Mouse (Mus musculus): Measurements from ENCODE around the gene Zbtb22.
"Not testable (repeated sequence)": the region's sequence is repeated elsewhere in the genome, so short reads cannot be mapped to it uniquely, and the experiment has no call there.

Zbtb22 gene

DNA sequence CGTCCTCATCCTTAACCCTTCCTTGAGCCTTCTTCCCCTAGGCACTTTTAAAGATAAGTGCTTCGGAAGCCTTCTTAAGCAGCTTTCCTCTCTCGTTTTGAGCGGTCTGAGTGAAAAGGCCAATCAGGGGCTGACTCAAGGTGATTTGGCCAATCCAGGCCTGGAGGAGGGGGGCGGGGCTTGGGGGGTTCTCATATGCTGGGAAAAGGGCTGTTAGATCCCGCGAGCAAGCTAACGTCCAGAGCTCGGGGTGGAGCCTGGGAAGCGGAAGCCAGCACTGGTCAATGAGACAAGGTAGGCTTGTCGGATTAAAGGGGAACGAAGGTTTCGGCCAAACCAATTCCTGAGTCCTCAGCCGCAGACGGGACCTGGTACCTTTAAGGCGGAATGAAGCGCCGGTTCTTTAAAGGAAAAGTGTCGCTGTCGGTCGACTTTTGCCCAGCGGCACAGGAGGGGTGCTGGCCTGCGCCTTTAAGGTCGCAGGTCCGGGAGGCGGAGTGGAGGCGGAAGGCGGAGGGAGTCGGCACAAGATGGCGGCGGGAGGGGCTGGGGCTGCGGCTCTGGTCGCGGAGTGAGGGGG, at the start of gene Zbtb22, which contains the start of gene Tapbp:
Gene Zbtb22, plus strand, starts transcription at position 234 of the 580 bp plus-strand sequence.
Gene Tapbp, plus strand, starts transcription at position 229 of the 580 bp plus-strand sequence.
- peak; percentile 94 for DNase-seq (ENCODE audit: low spot score)

DNA sequence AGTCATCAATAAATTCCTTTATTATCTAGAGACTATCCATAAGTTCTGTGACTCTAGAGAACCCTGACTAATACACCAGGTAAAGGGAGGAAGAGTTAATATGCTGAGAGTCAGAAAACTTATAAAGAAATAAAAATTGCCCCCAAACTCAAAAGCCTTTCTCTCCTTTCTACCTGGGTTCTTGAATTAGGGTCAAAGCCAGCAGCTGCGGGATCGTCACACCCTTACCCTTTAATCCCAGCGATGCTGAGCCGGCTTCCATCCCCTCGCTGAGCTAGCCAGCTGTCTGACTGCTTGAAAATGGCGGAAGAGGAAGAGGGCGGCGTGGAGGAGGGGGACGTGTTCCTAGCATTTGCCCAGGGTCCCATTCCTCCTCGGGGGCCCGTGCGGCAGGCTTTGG, 42.2 kb upstream of the Zbtb22 start, which contains the start of gene Gm7029:
Gene Gm7029, plus strand, starts transcription at position 301 of the 400 bp plus-strand sequence.
- DNase-seq (ENCODE audit: low spot score): not testable (repeated sequence)

DNA sequence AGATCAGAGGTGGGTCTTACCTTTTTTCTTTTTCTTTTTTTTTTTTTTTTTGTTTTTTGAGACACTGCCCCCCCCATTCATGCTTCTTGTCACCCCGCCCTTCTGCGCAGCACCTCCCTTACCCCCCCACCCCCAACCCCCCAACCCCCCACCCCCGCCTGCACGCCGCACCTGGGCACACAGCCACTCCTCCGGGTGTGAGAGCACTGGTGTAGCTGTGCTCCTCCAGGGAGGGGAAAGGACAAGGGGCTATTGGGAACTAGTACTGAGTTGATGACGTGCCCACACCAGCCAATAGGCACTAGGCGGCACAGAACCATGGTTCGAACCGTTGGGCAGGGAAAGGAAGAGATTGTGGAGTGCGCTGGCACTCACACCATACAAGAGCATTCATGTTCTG, 41.3 kb upstream of the Zbtb22 start:
- no peak for DNase-seq (ENCODE audit: low spot score)

DNA sequence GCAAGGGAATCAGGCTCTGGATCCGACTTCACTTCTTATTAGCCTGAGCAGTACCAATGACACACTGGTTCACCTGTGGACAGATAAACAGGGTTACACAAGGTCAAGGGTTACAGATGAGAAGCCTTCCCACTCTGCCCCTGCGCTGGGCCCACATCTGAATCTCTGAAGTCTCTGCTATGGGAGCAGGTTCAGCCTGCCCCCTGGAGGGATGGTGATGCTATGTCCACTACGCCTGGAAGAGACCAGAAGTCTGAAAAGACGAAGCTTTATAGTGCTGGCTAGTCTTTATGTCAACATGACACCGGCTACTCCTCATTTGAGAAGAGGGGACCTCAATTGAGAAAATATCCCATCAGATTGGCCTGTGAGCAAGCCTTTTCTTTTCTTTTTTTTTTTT, 39.9 kb upstream of the Zbtb22 start:
- not testable (repeated sequence) for DNase-seq (ENCODE audit: low spot score)

DNA sequence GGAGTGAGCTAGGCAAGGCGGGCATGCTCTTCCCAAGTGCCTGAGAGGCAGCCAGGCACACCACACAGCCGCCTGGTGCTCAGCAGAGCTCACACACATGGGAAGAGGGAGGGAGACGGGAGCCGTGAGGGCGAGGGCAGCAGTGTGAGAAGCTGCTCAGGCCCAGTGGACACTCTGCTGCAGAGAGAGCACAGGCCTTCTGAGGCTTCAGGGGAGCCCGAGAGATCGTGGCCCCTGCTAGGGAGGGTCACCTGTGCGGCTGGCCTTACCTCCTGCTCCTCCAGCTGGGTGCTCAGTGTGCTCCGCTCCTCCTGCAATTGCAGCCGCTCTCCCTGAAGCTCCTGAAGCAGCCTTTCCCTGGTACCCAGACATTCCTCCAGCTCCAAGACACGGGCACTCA, 31.4 kb upstream of the Zbtb22 start:
- not testable (repeated sequence) for DNase-seq (ENCODE audit: low spot score)

DNA sequence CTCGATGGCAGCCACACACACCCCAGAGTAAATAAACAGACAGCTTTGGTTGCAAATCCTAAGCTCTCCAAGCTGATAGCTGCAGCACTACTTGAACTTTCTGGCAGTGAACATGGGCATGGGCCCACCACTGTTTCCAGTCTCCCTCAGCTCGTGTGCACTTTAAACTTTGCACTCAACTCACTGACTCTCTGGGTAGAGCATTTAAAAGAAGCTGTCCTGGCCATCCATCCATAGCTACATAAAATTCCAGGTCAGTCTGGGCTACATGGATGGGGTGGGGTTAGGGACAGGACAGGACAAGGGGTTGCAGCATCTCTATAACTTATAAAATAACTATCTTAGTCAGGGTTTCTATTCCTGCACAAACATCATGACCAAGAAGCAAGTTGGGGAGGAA, 27.9 kb upstream of the Zbtb22 start:
- DNase-seq (ENCODE audit: low spot score): not testable (repeated sequence)

DNA sequence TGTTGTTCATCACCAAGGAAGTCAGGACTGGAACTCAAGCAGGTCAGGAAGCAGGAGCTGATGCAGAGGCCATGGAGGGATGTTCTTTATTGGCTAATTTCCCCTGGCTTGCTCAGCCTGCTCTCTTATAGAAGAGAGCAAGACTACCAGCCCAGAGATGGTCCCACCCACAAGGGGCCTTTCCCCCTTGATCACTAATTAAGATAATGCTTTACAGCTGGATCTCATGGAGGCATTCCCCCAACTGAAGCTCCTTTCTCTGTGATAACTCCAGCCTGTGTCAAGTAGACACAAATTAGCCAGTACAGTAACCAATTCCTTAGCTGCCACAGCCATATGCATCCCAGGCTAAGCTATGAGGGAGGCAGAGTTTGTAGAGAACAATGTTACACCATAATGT, 27.5 kb upstream of the Zbtb22 start:
- not testable (repeated sequence) for DNase-seq (ENCODE audit: low spot score)

DNA sequence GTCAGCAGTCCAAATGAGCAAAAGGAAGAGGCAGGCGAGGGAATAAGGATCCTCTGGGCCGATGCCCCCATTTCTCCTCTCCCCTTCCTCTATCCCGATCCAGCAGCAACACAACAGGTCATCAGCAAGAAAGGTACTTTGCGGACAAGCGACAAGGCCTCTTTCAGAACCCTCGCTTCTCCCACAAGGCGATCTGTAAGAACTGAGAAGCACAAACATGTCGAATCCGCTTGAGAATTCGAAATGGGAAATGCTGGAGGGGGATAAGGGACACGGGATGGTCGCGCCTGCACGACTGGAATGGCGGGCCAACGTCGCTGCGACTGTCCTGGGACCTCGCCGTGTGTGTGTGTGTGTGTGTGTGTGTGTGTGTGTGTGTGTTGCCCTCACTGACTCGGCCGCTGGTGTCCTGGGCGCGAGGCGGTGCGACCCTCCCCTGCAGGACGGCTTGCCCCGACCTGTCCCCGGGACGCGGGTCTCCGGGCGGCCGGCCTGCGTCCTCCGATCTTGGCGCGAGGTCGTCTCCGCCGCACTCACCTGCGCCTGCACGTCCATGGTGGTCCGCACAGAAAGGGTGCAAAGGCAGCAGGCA, 25.7 kb upstream of the Zbtb22 start:
- not testable (repeated sequence) for DNase-seq (ENCODE audit: low spot score)

DNA sequence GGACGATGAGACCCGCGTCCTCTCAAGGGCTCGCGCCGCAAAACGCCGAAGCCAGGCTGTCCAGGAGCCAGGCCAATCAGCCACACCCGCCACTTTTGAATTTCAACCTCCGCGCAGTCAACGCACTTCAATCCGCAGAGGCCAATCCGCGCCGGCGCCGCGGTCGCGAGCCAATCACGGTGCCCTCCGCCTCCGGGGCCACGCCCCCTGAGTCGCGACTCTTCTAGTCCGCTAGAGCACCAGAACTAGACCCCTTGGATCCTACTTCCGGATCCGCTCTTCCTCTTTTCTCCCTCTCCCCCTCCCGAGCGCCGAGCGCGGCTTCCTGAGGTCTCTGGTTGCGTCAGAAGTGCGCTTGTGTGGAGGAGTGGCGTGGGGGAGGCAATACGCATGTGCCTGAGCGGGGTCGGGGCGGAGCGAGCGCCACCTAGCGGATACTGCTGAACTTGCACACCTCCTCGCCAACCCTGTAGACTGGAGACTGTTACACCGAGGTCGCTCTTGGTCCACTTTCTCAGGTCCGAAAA, 25.1 kb upstream of the Zbtb22 start, which contains the start of gene Kifc1:
Gene Kifc1, minus strand, starts transcription at position 129 of the 527 bp plus-strand sequence.
- peak; percentile 99 for DNase-seq (ENCODE audit: low spot score)

DNA sequence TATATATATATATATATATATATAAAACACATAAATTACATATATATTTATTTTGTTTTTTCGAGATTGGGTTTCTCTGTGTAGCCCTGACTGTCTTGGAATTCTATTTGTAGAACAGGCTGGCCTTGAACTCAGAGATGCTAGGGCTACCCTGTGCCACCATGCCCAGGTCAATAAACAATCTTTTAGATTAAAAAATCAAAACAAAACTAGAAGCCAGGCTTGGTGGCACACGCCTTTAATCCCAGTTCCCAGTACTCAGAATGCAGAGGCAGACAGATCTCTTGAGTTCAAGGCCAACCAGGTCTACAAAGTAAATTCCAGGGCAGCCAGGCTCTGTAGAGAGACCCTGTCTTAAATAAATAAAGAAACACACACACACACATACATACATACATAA, 24.3 kb upstream of the Zbtb22 start:
- DNase-seq (ENCODE audit: low spot score): no peak

DNA sequence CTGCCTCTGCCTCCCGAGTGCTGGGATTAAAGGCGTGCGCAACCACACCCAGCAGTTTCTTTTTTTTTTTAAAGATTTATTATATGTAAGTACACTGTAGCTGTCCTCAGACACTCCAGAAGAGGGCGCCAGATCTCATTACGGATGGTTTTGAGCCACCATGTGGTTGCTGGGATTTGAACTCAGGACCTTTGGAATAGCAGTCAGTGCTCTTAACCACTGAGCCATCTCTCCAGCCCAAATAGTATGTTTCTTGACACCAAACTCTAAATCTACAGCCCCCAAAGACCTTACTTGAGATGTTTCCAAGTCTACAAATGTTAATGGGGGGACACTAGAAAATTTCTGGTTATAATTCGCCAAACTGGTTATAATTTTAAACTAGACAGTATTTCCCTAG, 23.8 kb upstream of the Zbtb22 start:
- DNase-seq (ENCODE audit: low spot score): not testable (repeated sequence)

DNA sequence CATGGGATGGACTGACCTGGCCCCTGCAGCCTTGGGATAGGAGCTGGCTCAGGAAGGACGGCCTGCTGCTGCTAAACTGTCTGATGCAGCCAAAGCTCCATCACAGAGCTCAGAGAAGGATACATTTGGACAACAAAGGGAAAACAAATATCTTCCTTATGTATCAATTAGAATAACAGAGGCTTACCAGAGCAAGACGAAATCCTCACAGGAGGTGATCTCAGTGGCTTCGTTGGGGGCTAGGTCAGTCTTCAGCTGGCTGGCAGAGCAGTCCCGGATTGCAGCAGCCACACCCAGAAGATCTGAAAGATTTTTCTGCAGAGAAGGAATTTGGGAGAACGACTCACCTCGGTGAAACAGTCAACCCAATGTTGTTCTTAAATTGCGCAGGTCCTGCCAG, 23.3 kb upstream of the Zbtb22 start:
- DNase-seq (ENCODE audit: low spot score): no peak

DNA sequence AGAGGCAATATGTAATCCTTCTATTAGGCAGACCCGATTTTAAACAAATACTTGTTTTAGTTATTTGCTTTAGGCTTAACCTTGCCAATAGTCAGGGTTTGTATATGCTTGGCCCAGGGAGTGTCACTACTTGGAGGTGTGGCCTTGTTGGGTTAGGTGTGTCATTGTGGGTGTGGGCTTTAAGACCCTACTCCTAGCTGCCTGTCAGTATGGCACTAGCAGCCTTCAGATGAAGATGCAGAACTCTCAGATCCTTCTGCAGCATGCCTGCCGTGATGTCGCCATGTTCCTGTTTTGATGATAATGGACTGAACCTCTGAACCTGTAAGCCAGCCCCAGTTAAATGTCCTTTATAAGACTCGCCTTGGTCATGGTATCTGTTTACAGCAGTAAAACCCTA, 22.7 kb upstream of the Zbtb22 start:
- not testable (repeated sequence) for DNase-seq (ENCODE audit: low spot score)

DNA sequence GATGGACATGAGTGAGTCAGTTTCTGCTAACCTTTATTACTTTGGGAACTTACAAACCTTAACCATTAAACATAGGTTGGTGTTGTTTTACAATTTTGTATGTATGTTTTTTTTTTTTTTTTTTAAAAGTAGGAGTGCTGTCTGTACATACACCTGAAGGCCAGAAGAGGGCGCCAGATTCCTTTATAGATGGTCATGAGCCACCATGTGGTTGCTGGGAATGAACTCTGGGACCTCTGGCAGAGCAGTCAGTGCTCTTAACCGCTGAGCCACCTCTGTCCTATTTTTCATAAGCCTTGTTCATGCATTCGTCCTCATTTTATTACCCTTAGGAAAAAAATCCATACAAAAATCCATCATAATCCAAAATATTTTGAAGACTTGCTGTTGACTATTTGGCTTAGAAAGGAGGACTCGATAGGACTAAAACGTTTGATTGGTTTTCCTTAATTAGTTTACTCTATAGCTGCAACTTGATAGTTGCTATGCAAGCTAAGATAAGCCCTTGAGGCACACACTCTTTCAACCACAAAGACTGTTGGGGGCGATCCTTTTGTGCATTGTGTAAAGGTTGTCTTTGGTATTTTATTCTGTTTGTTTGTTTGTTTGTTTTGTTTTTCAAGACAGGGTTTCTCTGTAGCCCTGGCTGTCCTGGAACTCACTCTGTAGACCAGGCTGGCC, 18.4 kb upstream of the Zbtb22 start:
- no peak for DNase-seq (ENCODE audit: low spot score)

DNA sequence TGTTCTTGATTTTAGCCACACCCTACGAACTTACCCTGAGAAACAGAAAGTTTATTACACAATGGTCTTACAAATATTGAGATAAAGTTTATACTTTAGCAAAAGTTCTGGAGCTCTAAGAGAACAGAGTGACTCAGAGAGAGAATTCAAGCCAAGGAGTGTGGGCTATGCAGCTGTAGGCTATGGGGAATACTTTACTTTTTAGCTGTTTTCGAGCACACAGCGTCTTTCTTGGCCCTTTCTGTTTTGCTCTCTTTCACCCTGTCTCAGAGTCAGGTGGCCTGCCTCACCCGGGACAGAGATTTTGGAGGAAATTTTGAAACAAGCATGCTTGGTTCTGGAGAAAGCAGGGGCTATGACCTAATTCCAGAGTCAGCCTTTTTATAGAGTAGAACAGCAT, 17.5 kb upstream of the Zbtb22 start:
- not testable (repeated sequence) for DNase-seq (ENCODE audit: low spot score)

DNA sequence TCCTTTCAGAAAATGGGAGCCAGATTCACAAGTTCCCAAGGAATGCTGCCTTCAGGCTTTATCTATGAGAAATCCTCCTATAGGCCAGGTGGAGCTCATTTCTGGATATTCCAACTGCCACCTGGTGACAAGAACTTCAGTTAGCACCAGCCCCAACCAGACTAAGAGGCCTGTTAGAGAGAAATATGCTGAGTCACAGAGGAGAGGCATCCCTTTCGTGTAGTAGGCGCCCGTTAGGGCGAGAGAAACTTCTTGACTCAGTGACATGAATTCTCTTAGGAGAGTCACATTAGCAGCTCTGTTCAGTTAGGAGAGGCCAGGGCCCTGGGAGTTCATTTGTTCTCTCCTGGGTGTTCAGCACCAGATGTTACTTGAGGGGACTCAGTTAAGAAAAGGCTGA, 16.1 kb upstream of the Zbtb22 start:
- no peak for DNase-seq (ENCODE audit: low spot score)

DNA sequence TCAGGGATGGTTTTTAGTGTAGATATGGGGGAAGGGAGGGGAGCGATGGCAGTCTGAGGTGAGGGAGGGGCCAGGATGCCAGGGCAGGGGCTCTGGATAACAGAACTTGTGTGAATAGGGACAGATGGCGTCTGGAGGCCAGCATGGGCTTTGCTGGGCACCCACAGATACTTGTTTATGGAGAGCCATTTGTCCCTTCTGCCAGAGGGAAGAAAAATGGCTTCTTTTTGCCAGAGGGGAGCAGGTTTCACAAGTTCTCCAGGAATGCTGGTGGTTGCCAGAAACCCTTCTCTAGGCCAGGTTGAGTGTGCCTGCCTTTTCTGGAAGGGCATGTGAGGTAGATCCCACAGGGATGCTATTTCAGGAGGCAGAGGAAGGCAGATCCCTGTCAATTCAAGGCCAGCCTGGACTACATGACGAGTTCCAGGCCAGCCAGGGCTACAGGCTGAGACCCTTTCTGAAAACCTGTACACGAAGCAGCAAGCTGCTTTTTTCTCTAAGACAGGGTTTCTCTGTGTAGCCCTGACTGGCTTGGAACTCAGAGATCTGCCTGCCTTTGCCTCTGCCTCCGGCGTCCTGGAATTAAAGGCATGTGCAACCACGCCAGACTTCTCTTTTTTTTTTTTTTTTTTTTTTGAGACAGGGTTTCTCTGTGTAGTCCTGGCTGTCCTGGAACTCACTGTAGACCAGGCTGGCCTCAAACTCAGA, 15.3 kb upstream of the Zbtb22 start:
- no peak for DNase-seq (ENCODE audit: low spot score)

DNA sequence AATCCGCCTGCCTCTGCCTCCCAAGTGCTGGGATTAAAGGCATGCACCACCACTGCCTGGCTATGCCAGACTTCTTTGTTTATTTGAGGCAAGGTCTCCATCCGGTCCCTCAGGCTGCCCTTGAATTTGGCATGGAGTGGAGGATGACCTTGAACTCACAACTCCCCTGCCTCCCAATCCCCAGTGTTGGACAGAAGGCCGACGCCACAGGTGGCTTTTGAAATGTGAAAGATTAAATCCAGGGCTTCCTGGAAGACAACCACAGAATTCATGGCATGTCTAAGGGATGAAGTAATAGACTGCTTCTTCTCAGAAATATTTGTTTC, 14.8 kb upstream of the Zbtb22 start:
- DNase-seq (ENCODE audit: low spot score): no peak

DNA sequence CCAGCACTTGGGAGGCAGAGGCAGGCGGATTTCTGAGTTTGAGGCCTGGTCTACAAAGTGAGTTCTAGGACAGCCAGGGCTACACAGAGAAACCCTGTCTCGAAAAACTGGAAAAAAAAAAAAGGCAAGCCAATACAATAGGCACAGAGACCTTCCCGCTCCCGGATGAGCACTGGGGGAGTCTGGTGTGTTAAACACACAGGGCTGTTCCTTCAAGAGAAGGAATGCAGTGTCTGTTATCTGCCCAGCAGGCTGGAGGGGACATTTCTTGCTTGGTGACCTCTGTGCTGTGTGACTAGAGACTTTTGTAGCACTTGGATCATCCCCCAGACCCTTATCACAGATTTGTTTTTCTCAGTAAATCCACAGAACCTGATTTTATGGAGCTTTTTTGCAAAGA, 14.1 kb upstream of the Zbtb22 start:
- DNase-seq (ENCODE audit: low spot score): no peak

DNA sequence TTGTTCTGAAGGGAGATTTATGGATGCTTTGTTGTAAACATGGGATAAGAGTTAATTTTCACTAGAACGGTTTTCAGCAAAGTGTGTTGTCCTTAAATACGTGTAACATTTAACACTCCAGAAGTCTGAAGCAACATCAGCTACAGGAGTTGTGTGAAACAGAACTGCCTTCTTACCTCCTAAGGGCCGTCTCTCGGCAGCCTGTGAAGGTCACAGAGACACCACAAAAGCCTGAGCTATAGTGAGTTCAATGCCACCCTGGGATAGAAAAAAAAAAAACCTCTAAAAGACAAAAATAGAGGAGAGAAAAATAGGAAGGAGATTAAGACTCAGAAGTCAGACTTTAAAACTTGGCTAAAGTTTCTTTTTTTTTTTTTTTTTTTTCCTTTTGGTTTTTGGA, 13.6 kb upstream of the Zbtb22 start:
- no peak for DNase-seq (ENCODE audit: low spot score)

DNA sequence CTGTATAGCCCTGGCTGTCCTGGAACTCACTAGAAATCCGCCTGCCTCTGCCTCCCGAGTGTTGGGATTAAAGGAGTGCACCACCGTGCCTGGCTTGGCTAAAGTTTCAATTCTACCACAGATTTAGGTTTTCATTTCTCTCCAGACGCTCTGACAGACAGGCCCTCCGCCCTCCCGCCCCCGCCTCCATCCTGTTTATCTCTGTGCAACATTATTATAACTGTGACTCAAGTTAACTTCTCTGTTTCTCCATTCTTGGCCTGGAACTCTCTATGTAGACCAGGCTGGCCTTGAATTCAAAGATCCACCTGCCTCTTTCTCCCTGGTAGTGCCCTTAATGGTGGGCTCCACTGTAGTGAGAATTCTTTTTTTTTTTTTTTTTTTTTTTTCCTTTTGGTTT, 13.2 kb upstream of the Zbtb22 start:
- DNase-seq (ENCODE audit: low spot score): no peak

DNA sequence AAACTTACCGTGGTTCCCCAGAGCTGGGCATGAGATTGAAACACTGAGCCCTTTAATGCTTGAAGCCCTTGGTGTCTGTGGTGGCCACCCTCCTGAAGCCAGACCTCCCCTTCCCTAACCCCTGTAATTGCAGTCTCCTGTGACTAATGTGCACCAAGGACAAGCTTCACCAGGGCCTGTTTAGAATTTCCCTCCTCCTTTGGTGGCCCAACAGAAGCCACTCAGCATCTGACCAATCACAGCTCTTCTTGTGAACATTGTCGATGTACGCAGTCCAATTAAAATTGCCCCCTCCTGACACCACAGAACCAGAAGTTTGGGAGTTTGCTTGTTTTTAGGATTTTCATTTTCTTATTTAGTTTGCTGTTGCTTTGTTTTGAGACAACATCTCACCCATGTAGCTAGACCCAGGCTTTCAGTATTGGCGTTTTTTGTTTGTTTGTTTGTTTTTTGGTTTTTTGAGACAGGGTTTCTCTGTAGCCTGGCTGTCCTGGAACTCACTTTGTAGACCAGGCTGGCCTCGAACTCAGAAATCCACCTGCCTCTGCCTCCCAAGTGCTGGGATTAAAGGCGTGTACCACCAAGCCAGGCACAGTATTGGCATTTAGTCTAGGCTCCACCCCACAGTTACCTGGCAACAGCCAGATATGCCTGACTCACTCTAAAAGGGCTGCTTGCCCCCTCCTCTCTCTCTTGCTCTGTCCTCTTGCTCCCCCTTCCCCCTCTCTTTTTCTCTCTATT, 11.6 kb upstream of the Zbtb22 start:
- DNase-seq (ENCODE audit: low spot score): not testable (repeated sequence)
